Mouse (Mus musculus) left cerebral cortex, postnatal 10 days (tissue): Measurements from ENCODE around the gene Gm11596. TPM values are rescaled to one million over a fixed set of nuclear protein-coding genes. Genes with fewer than 3 reads are reported as not detected.
"Not testable (repeated sequence)": the region's sequence is repeated elsewhere in the genome, so short reads cannot be mapped to it uniquely, and the experiment has no call there.

ENCODE experiments used
- DNase-seq, 2 experiments: peaks; one replicate each; pipeline ENCODE4 v3.0.0; 2021 to 2022; ENCODE audit warnings: low spot score in 2 of 2, mixed read lengths in 1 of 2; ENCODE audit errors: extremely low spot score in 1 of 2
- intact Hi-C: fragments of 180-260 bp; cut with DNase I; formaldehyde crosslinking; loops from one replicate; pipeline ENCODE4 v1.15.1; 2025
- total RNA-seq, 2 experiments: library from RNA; stranded (reverse); gene quantifications; 2 replicates each; pipeline ENCODE4 v1.2.3; 2021

Gm11596 gene
- total RNA-seq, result not detected

- no peak for DNase-seq
- intact Hi-C loops, result no loop called here
Measured at GRCm38 (mm10) chr11:99793367-99793766, at the start of gene Gm11596. Gene Gm11596, minus strand, starts transcription at chr11:99793467.

- intact Hi-C loops, result no loop called here
- DNase-seq, result no peak
Measured at GRCm38 (mm10) chr11:99842185-99842584, 48.9 kb upstream of the Gm11596 start.

GRCm38 (mm10) chr11:99837966-99838365, 44.7 kb upstream of the Gm11596 start, which contains the start of gene 2300003K06Rik:
Gene 2300003K06Rik, minus strand, starts transcription at chr11:99838066.
- intact Hi-C loops, result no loop called here

GRCm38 (mm10) chr11:99815566-99815965, 22.3 kb upstream of the Gm11596 start, which contains the start of gene Gm11564:
Gene Gm11564, minus strand, starts transcription at chr11:99815666.
- intact Hi-C loops, DNase-seq: not testable (repeated sequence)

More at GRCm38 (mm10) chr11:99837966-99838365, 44.7 kb upstream of the Gm11596 start, which contains the start of gene 2300003K06Rik:
- no peak for DNase-seq

- intact Hi-C loops, DNase-seq: not testable (repeated sequence)
Measured at GRCm38 (mm10) chr11:99809792-99810191, 16.5 kb upstream of the Gm11596 start, which contains the start of gene Krtap4-13. Gene Krtap4-13, minus strand, starts transcription at chr11:99809892.

- DNase-seq, intact Hi-C loops: not testable (repeated sequence)
Measured at GRCm38 (mm10) chr11:99804346-99804745, 11.1 kb upstream of the Gm11596 start, which contains the start of gene Gm11554. Gene Gm11554, minus strand, starts transcription at chr11:99804446.

GRCm38 (mm10) chr11:99798832-99799231, 5.6 kb upstream of the Gm11596 start, which contains the start of gene Gm11569:
Gene Gm11569, minus strand, starts transcription at chr11:99798932.
- intact Hi-C loops, DNase-seq: not testable (repeated sequence)

- DNase-seq, intact Hi-C loops: not testable (repeated sequence)
Measured at GRCm38 (mm10) chr11:99784900-99785299, 8.4 kb downstream of the Gm11596 start, which contains the start of gene Krtap4-9. Gene Krtap4-9, plus strand, starts transcription at chr11:99785200.

- intact Hi-C loops, result no loop called here
Measured at GRCm38 (mm10) chr11:99780604-99781003, 12.7 kb downstream of the Gm11596 start, which contains the start of gene Krtap4-8. Gene Krtap4-8, minus strand, starts transcription at chr11:99780704.

GRCm38 (mm10) chr11:99778401-99778800, 14.9 kb downstream of the Gm11596 start:
- no peak for DNase-seq
- intact Hi-C loops, result no loop called here

More at GRCm38 (mm10) chr11:99780604-99781003, 12.7 kb downstream of the Gm11596 start, which contains the start of gene Krtap4-8:
- DNase-seq, result no peak

- intact Hi-C loops, result not testable (repeated sequence)
Measured at GRCm38 (mm10) chr11:99772813-99773212, 20.5 kb downstream of the Gm11596 start, which contains the start of gene Gm11595. Gene Gm11595, minus strand, starts transcription at chr11:99772913.

GRCm38 (mm10) chr11:99768410-99768809, 24.9 kb downstream of the Gm11596 start:
- intact Hi-C loops, result no loop called here
- no peak for DNase-seq

More at GRCm38 (mm10) chr11:99772813-99773212, 20.5 kb downstream of the Gm11596 start, which contains the start of gene Gm11595:
- DNase-seq, result not testable (repeated sequence)

GRCm38 (mm10) chr11:99758877-99759276, 34.4 kb downstream of the Gm11596 start:
- DNase-seq, result no peak
- intact Hi-C loops, result no loop called here

- no peak for DNase-seq
- intact Hi-C loops, result no loop called here
Measured at GRCm38 (mm10) chr11:99743985-99744384, 49.3 kb downstream of the Gm11596 start.

Other genes with a start within 250 kb of the Gm11596 start
- not detected for gene Krtap3-3, start 242.6 kb downstream of the Gm11596 start, total RNA-seq
- gene Krtap3-2, start 236.6 kb downstream of the Gm11596 start, total RNA-seq, result not detected
- not detected for gene Gm11939, start 234.0 kb downstream of the Gm11596 start, total RNA-seq
- gene Krtap3-1, start 226.8 kb downstream of the Gm11596 start, total RNA-seq, result not detected
- gene Krtap1-5, start 212.5 kb downstream of the Gm11596 start, total RNA-seq, result not detected
- gene Krtap1-4, start 209.8 kb downstream of the Gm11596 start, total RNA-seq, result not detected
- gene Krtap1-3, start 202.1 kb downstream of the Gm11596 start, total RNA-seq, result not detected
- not detected for gene Krtap9-3, start 195.4 kb downstream of the Gm11596 start, total RNA-seq
- not detected for gene Gm11938, start 190.2 kb downstream of the Gm11596 start, total RNA-seq
- not detected for gene Gm11937, start 183.3 kb downstream of the Gm11596 start, total RNA-seq
- gene Krtap2-4, start 178.6 kb downstream of the Gm11596 start, total RNA-seq, result not detected
- not detected for gene Gm11562, start 173.0 kb downstream of the Gm11596 start, total RNA-seq
- gene Krtap4-1, start 165.2 kb downstream of the Gm11596 start, total RNA-seq, result not detected
- not detected for gene Krtap4-2, start 158.4 kb downstream of the Gm11596 start, total RNA-seq
- not detected for gene Krtap4-7, start 149.4 kb downstream of the Gm11596 start, total RNA-seq
- not detected for gene Gm11555, start 143.2 kb downstream of the Gm11596 start, total RNA-seq
- gene Gm11563, start 134.5 kb downstream of the Gm11596 start, total RNA-seq, result not detected
- not detected for gene Krtap4-6, start 127.5 kb downstream of the Gm11596 start, total RNA-seq
- not detected for gene Gm14190, start 102.7 kb downstream of the Gm11596 start, total RNA-seq
- gene Gm14180, start 59.2 kb downstream of the Gm11596 start, total RNA-seq, result not detected
- gene Gm11595, start 20.6 kb downstream of the Gm11596 start, total RNA-seq, result not detected
- gene Krtap4-8, start 12.8 kb downstream of the Gm11596 start, total RNA-seq, result not detected
- gene Krtap4-9, start 8.3 kb downstream of the Gm11596 start, total RNA-seq, result not detected
- gene Gm11569, start 5.5 kb upstream of the Gm11596 start, total RNA-seq, result not detected
- gene Gm11554, start 11.0 kb upstream of the Gm11596 start, total RNA-seq, result not detected
- gene Krtap4-13, start 16.4 kb upstream of the Gm11596 start, total RNA-seq, result not detected
- not detected for gene Gm11564, start 22.2 kb upstream of the Gm11596 start, total RNA-seq
- not detected for gene 2300003K06Rik, start 44.6 kb upstream of the Gm11596 start, total RNA-seq
- gene Krtap4-16, start 58.1 kb upstream of the Gm11596 start, total RNA-seq, result not detected
- not detected for gene Gm11568, start 64.5 kb upstream of the Gm11596 start, total RNA-seq
- gene Gm11559, start 71.0 kb upstream of the Gm11596 start, total RNA-seq, result not detected
- gene Krtap9-1, start 79.9 kb upstream of the Gm11596 start, total RNA-seq, result not detected
- not detected for gene Gm11567, start 85.7 kb upstream of the Gm11596 start, total RNA-seq
- not detected for gene Krtap31-1, start 114.5 kb upstream of the Gm11596 start, total RNA-seq
- gene Gm11565, start 121.3 kb upstream of the Gm11596 start, total RNA-seq, result not detected
- gene Krtap31-2, start 142.8 kb upstream of the Gm11596 start, total RNA-seq, result not detected
- not detected for gene Krtap9-5, start 155.0 kb upstream of the Gm11596 start, total RNA-seq
- not detected for gene Krtap29-1, start 185.6 kb upstream of the Gm11596 start, total RNA-seq
- gene Krtap16-1, start 193.1 kb upstream of the Gm11596 start, total RNA-seq, result not detected
- gene Krtap17-1, start 200.5 kb upstream of the Gm11596 start, total RNA-seq, result not detected
- gene Krt33a, start 222.7 kb upstream of the Gm11596 start, total RNA-seq, result not detected
- not detected for gene Krt33b, start 236.4 kb upstream of the Gm11596 start, total RNA-seq
- not detected for gene Krt34, start 248.1 kb upstream of the Gm11596 start, total RNA-seq